Mouse (Mus musculus) liver, embryonic 12.5 days (tissue): ENCODE measurements around the gene Spata1. TPM values are rescaled to one million over a fixed set of nuclear protein-coding genes. Genes with fewer than 3 reads are reported as not detected.

Experiments
- ATAC-seq: fragments of 200-750 bp; cut with Nextera tagmentation; 2 replicates; pipeline ENCODE4 v1.8.0; 2017; ENCODE audit warnings: moderate number of reproducible peaks, mild to moderate bottlenecking, moderate library complexity
- H3K27ac ChIP-seq: fragments of 300-500 bp; sonication (generic); 2 replicates; pipeline ENCODE4 v1.5.1; 2016; ENCODE audit warnings: mild to moderate bottlenecking
- H3K27me3 ChIP-seq: fragments of 300-500 bp; sonication (generic); replicated peaks from 2 replicates; pipeline ENCODE4 v1.6.1; 2016; ENCODE audit warnings: mild to moderate bottlenecking, moderate library complexity
- H3K36me3 ChIP-seq: fragments of 300-500 bp; sonication (generic); 2 replicates; pipeline ENCODE4 v1.6.1; 2016; ENCODE audit warnings: mild to moderate bottlenecking, moderate library complexity
- H3K4me1 ChIP-seq: fragments of 300-500 bp; sonication (generic); 2 replicates; pipeline ENCODE4 v1.6.1; 2016
- H3K4me2 ChIP-seq: fragments of 300-500 bp; sonication (generic); 2 replicates; pipeline ENCODE4 v1.6.1; 2016; ENCODE audit warnings: mild to moderate bottlenecking, moderate library complexity
- H3K4me3 ChIP-seq: fragments of 300-500 bp; sonication (generic); 2 replicates; pipeline ENCODE4 v1.5.1; 2016; ENCODE audit warnings: mild to moderate bottlenecking, moderate library complexity
- H3K9ac ChIP-seq: fragments of 300-500 bp; sonication (generic); 2 replicates; pipeline ENCODE4 v1.6.1; 2016; ENCODE audit warnings: mild to moderate bottlenecking, moderate library complexity
- H3K9me3 ChIP-seq: fragments of 300-500 bp; sonication (generic); replicated peaks from 2 replicates; pipeline ENCODE4 v1.6.1; 2016; ENCODE audit warnings: mild to moderate bottlenecking, moderate library complexity
- WGBS: fragments of 180-500 bp; shearing (Covaris S2); methylation state at CpG from one replicate; pipeline ENCODE4 v1.1.7; 2016; ENCODE audit not compliant: insufficient replicate concordance; 5-methylcytosine and 5-hydroxymethylcytosine counted together
- polyA plus RNA-seq: library from polyadenylated mRNA; unstranded; fragments of >200 nt; fragmentation: Nextera tagmentation; extraction: Ambion mirVana; gene quantifications from 2 replicates; pipeline ENCODE4 v1.2.1, GENCODE M21; 2016

Gene Spata1
- polyA plus RNA-seq, 1 experiment from 2014 or later, result 1.3 TPM

GRCm38 (mm10) chr3:146414555-146414954 is 85.0 kb downstream of the Spata1 start:
- no peaks in the 10 kb centered on the region for H3K9me3 ChIP-seq
- H3K4me2 ChIP-seq, result no peak overlapping the region
- H3K9ac ChIP-seq, result no peak overlapping the region
- no peaks in the 10 kb centered on the region for H3K27me3 ChIP-seq
- no peak overlapping the region for H3K4me3 ChIP-seq
- no peak overlapping the region for H3K27ac ChIP-seq
- WGBS, result 89% methylated on average over 12 of the region's 12 CpGs
- peaks cover 75% of the 10 kb centered on the region for H3K4me1 ChIP-seq
- peaks cover 93% of the 10 kb centered on the region for H3K36me3 ChIP-seq
- ATAC-seq, result no peak

DNA sequence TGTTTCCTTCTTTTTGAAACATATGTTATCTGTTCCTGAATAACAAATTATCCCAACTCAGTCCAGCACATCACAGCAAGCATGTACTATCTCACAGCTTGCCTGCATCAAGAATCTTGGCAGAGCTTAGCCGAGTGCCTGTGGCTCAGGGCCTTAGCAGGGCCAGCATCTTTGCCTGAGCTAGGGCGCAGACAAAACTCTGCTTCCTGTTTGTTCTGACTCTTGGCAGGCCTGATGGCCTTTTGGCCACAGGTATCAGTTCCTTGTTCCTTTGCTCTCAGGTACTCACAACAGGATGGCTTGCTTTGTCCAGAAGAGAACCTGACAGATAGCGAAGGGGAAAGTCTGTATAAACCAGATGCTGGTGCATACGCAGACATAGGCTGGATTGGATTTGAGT is 85.6 kb downstream of the Spata1 start:
- Histone ChIP-seq H3K9ac (no peak overlapping the region), H3K27ac (no peak overlapping the region), H3K36me3 (peaks cover 93% of the 10 kb centered on the region), H3K27me3 (no peaks in the 10 kb centered on the region), H3K4me3 (no peak overlapping the region), H3K9me3 (no peaks in the 10 kb centered on the region), H3K4me2 (no peak overlapping the region), H3K4me1 (peaks cover 80% of the 10 kb centered on the region)
- WGBS, result 91% methylated on average over 4 of the region's 4 CpGs
- no peak for ATAC-seq

GRCm38 (mm10) chr3:146413016-146413415 is 86.5 kb downstream of the Spata1 start:
- 91% methylated on average over 13 of the region's 13 CpGs for WGBS
- peaks cover 90% of the 10 kb centered on the region for H3K4me1 ChIP-seq
- ATAC-seq, result no peak

GRCm38 (mm10) chr3:146412480-146412879 is 87.1 kb downstream of the Spata1 start:
- Histone ChIP-seq H3K36me3 (peaks cover 93% of the 10 kb centered on the region), H3K4me2 (no peak overlapping the region), H3K4me1 (peaks cover 92% of the 10 kb centered on the region), H3K4me3 (no peak overlapping the region), H3K27me3 (no peaks in the 10 kb centered on the region), H3K27ac (no peak overlapping the region; the same call in 1 of the 2 replicates), H3K9me3 (no peaks in the 10 kb centered on the region), H3K9ac (no peak overlapping the region)
- 90% methylated on average over 7 of the region's 7 CpGs for WGBS
- no peak for ATAC-seq

More at GRCm38 (mm10) chr3:146413016-146413415, 86.5 kb downstream of the Spata1 start:
- H3K4me2 ChIP-seq, result no peak overlapping the region
- no peaks in the 10 kb centered on the region for H3K9me3 ChIP-seq
- H3K27me3 ChIP-seq, result no peaks in the 10 kb centered on the region
- no peak overlapping the region for H3K4me3 ChIP-seq
- no peak overlapping the region for H3K27ac ChIP-seq
- peaks cover 93% of the 10 kb centered on the region for H3K36me3 ChIP-seq
- H3K9ac ChIP-seq, result no peak overlapping the region

DNA sequence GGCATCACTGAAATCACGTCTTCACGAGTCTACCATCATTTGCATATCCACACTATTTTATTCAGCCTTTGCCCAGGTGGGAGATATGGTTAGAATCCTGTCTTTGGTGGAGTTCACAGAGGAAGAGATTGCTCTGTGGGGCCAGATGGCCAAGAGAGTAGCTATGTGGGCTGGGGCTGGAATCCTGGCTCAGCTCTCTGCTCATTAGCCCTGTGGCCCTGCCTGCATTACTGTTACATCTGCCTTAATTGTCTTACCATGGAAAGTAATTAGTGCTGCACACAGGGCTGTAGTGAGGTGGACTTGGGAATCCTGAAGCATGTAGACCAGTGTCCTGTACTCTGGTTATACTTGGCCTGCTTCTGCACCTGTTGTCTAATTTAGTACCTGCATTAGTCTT is 87.5 kb downstream of the Spata1 start:
- Histone ChIP-seq H3K9me3 (no peaks in the 10 kb centered on the region), H3K27ac (peak overlapping the region; percentile 97; the same call in 1 of the 2 replicates), H3K27me3 (no peaks in the 10 kb centered on the region), H3K36me3 (peaks cover 93% of the 10 kb centered on the region), H3K4me3 (no peak overlapping the region), H3K4me1 (peaks cover 92% of the 10 kb centered on the region), H3K4me2 (peak overlapping the region; percentile 88; the same call in 1 of the 2 replicates), H3K9ac (no peak overlapping the region; the same call in 1 of the 2 replicates)
- WGBS, result 73% methylated on average over 2 of the region's 2 CpGs
- no peak for ATAC-seq

DNA sequence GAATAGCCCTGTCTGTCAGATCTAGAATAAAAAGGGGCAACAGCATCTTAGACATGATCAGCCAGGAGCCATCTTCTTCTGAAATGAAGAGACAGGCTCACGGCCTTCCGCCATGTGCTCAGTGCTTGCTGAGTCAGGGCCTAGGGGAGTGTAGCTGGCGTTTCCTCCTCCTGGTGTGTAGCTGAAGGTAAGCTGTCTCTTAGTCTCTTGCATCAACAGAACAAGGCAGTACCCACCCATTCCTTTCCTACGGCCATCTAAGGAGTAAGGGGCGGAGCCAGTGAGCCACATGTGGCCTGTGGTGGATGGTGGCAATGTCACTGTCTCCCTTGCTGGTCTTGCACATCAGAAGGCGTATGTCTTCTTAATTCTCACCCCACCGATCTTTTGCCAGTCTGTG is 89.4 kb downstream of the Spata1 start:
- H3K27ac ChIP-seq, result peak overlapping the region; percentile 97
- ATAC-seq, result peak; percentile 63
- WGBS, result 45% methylated on average over 7 of the region's 7 CpGs
- H3K4me1 ChIP-seq, result peaks cover 95% of the 10 kb centered on the region
- no peak overlapping the region for H3K9ac ChIP-seq
- peak overlapping the region; percentile 12; the same call in 1 of the 2 replicates for H3K4me3 ChIP-seq
- no peaks in the 10 kb centered on the region for H3K27me3 ChIP-seq
- H3K36me3 ChIP-seq, result peaks cover 85% of the 10 kb centered on the region
- peak overlapping the region; percentile 88 for H3K4me2 ChIP-seq
- H3K9me3 ChIP-seq, result no peaks in the 10 kb centered on the region

Other genes starting within 250 kb of the Spata1 start
- 157 TPM in 2 replicates for gene Ssx2ip, start 95.1 kb downstream of the Spata1 start, polyA plus RNA-seq
- gene Ctbs, start 50.0 kb downstream of the Spata1 start, polyA plus RNA-seq, result 5.5 and 6.4 TPM in 2 replicates
- gene Gng5, start 54 bp upstream of the Spata1 start, polyA plus RNA-seq, result 678 and 702 TPM in 2 replicates
- gene Rpf1, start 21.7 kb upstream of the Spata1 start, polyA plus RNA-seq, result 49.2 and 50.4 TPM in 2 replicates
- gene Uox, start 70.7 kb upstream of the Spata1 start, polyA plus RNA-seq, result 0.69 and 0.87 TPM in 2 replicates
- gene Dnase2b, start 115.8 kb upstream of the Spata1 start, polyA plus RNA-seq, result 0.23 and 0.24 TPM in 2 replicates
- not detected in 2 replicates for gene 4930503B20Rik, start 151.6 kb upstream of the Spata1 start, polyA plus RNA-seq
- gene Samd13, start 185.8 kb upstream of the Spata1 start, polyA plus RNA-seq, result 0.32 and 0.46 TPM in 2 replicates